Mouse (Mus musculus) regulatory T cell (primary cell): Measurements from ENCODE around the gene Vmn1r149.
"Not testable (repeated sequence)": the region's sequence is repeated elsewhere in the genome, so short reads cannot be mapped to it uniquely, and the experiment has no call there.

ENCODE experiments used
- in situ Hi-C: fragments of 300-600 bp; cut with MboI, MseI; formaldehyde crosslinking; loops from one replicate; pipeline ENCODE4 v1.15.1; 2025; ENCODE audit warnings: high pct_unique_total_duplicates

Vmn1r149 gene

GRCm38 (mm10) chr7:22438129-22438528 is at the start of gene Vmn1r149:
Gene Vmn1r149 (minus strand): TSS chr7:22438229.
- in situ Hi-C loops: loop anchor here (25.0 kb wide), 1 partner anchor 2001 kb away; the partner anchor contains the start of gene Vmn1r101

GRCm38 (mm10) chr7:22463975-22464374 is 25.9 kb upstream of the Vmn1r149 start, which contains the start of gene Gm10665:
Gene Gm10665 (minus strand): TSS chr7:22464075.
- in situ Hi-C loops: not testable (repeated sequence)

- in situ Hi-C loops: not testable (repeated sequence)
Observed at GRCm38 (mm10) chr7:22413283-22413682, 24.7 kb downstream of the Vmn1r149 start, which contains the start of gene Vmn1r148. Gene Vmn1r148 (plus strand): TSS chr7:22413583.
